In the genomic region with DNA sequence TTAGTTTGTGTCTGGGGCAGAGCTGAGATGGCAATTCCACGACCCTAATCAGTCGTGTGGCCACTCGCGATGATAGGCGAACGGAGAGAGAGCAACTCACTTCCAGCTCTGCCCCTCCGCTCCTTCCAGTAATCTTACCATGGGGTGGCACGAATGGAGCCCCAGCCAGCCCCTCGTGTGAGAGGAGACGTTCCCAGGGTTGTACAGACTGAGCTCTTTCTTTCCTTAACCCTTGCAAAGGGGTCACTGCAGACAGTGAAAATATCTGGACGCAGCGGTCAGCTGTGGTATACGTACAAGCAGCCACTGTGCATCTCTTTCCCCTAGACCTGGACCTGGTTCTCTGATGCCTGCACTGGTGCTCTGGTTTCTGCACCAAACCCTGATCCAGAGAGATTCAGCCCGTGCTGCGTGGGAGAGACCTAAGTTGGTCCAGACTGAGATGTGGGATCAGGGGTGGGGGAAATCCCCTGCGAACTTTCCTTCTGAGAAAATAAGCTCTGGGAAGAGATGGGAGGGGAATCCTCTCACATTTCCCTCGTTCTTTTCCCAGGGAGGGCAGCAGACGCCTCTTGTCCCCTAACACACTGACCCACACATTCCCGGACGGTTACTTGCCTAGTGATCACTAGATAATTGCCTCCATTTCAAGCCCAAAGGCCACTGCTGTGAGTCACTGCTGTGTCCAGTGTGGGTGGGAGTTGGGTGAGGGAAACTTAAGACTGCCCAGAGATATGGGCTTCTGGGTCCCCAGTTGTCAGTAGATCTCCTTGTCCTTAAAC, we compare ENCODE assay signal across 8 mouse cellular contexts. TPM values are rescaled to one million over a fixed set of nuclear protein-coding genes. Genes with fewer than 3 reads are reported as not detected.
DNase-seq lines count a peak whose midpoint lies in the region; ATAC-seq and TF ChIP-seq lines count a peak whose summit lies in the region.

No protein-coding gene starts in this region.

- 1% methylated on average over 20 of the region's 20 CpGs for WGBS in heart, embryonic 14.5 days
- 1% methylated on average over 20 of the region's 20 CpGs for WGBS in embryonic facial prominence, embryonic 15.5 days
- 1% methylated on average over 20 of the region's 20 CpGs for WGBS in limb, embryonic 15.5 days
- WGBS in neural tube, embryonic 13.5 days = under 1% methylated on average over 20 of the region's 20 CpGs

- H3K27ac ChIP-seq in heart, embryonic 14.5 days (replicated peaks in 1 of 2; ENCODE audit: control insufficient read depth in 1 of 2, insufficient read depth in 1 of 2, low read depth in 2 of 2, low read length in 2 of 2) = peak overlapping the region; percentile 80 to 92
- 0 out of 2 replicates have a peak overlapping the region, but pooled peaks have one; percentile 5 for H3K27ac ChIP-seq in ES-E14 (ENCODE audit: insufficient read depth, low read depth, low read length, poor library complexity, severe bottlenecking)
- peak overlapping the region; percentile 94 for H3K27ac ChIP-seq in embryonic facial prominence, embryonic 15.5 days (replicated peaks)
- H3K27ac ChIP-seq in limb, embryonic 15.5 days = peak overlapping the region; percentile 95
- peak overlapping the region; percentile 84 for H3K27ac ChIP-seq in neural tube, embryonic 13.5 days (replicated peaks)

- peak overlapping the region; percentile 80 for H3K9ac ChIP-seq in heart, embryonic 14.5 days (ENCODE audit: low read length)
- peak overlapping the region; percentile 79 for H3K9ac ChIP-seq in ES-E14 (ENCODE audit: insufficient read depth, low read depth, low read length, poor library complexity, severe bottlenecking)
- peak overlapping the region; percentile 55 for H3K9ac ChIP-seq in embryonic facial prominence, embryonic 15.5 days
- peak overlapping the region; percentile 63 for H3K9ac ChIP-seq in limb, embryonic 15.5 days
- H3K9ac ChIP-seq in neural tube, embryonic 13.5 days = peak overlapping the region; percentile 80

- peak overlapping the region; percentile 57 to 66 for H3K4me3 ChIP-seq in heart, embryonic 14.5 days (ENCODE audit: control insufficient read depth in 1 of 2, insufficient read depth in 1 of 2, low read depth in 1 of 2, low read length in 2 of 2)
- peak overlapping the region; percentile 66 to 97 for H3K4me3 ChIP-seq in ES-E14 (ENCODE audit: insufficient read depth in 1 of 2, low read depth in 1 of 2, low read length in 2 of 2, poor library complexity in 1 of 2, severe bottlenecking in 1 of 2)
- peak overlapping the region; percentile 55 for H3K4me3 ChIP-seq in embryonic facial prominence, embryonic 15.5 days (replicated peaks)
- peak overlapping the region; percentile 48 for H3K4me3 ChIP-seq in limb, embryonic 15.5 days
- peak overlapping the region; percentile 57 for H3K4me3 ChIP-seq in neural tube, embryonic 13.5 days

- H3K9me3 ChIP-seq in heart, embryonic 14.5 days (ENCODE audit: control insufficient read depth, low read length) = no peaks in the 10 kb centered on the region
- H3K9me3 ChIP-seq in ES-E14 (ENCODE audit: control insufficient read depth, insufficient read depth, low read depth, low read length) = no peaks in the 10 kb centered on the region
- H3K9me3 ChIP-seq in embryonic facial prominence, embryonic 15.5 days (replicated peaks) = no peaks in the 10 kb centered on the region
- no peaks in the 10 kb centered on the region for H3K9me3 ChIP-seq in limb, embryonic 15.5 days
- H3K9me3 ChIP-seq in neural tube, embryonic 13.5 days = no peaks in the 10 kb centered on the region

- in situ Hi-C loops in ES-E14 (cut with MboI; ENCODE audit: low sequenced_read_pairs in 2 of 2, unreplicated experiment in 2 of 2) = no loop called here

- no peaks in the 10 kb centered on the region for H3K36me3 ChIP-seq in heart, embryonic 14.5 days (ENCODE audit: control insufficient read depth, insufficient read depth, low read length)
- H3K36me3 ChIP-seq in ES-E14 (ENCODE audit: control insufficient read depth, insufficient read depth, low read length, poor library complexity, severe bottlenecking) = no peaks in the 10 kb centered on the region
- H3K36me3 ChIP-seq in embryonic facial prominence, embryonic 15.5 days = no peaks in the 10 kb centered on the region
- no peaks in the 10 kb centered on the region for H3K36me3 ChIP-seq in limb, embryonic 15.5 days
- H3K36me3 ChIP-seq in neural tube, embryonic 13.5 days = no peaks in the 10 kb centered on the region

- H3K4me1 ChIP-seq in heart, embryonic 14.5 days (ENCODE audit: control insufficient read depth in 2 of 2, insufficient read depth in 2 of 2, low read length in 2 of 2) = peaks cover 24 to 33% of the 10 kb centered on the region in 2 experiments
- H3K4me1 ChIP-seq in ES-E14 (ENCODE audit: control insufficient read depth in 2 of 2, insufficient read depth in 2 of 2, low read length in 2 of 2, poor library complexity in 1 of 2) = peaks cover 4 to 16% of the 10 kb centered on the region in 2 experiments; a peak in 3 of 4 replicates
- peaks cover 56% of the 10 kb centered on the region for H3K4me1 ChIP-seq in embryonic facial prominence, embryonic 15.5 days
- H3K4me1 ChIP-seq in limb, embryonic 15.5 days = peaks cover 63% of the 10 kb centered on the region
- H3K4me1 ChIP-seq in neural tube, embryonic 13.5 days (replicated peaks) = peaks cover 21% of the 10 kb centered on the region

- no peaks in the 10 kb centered on the region for H3K27me3 ChIP-seq in heart, embryonic 14.5 days (ENCODE audit: control insufficient read depth, insufficient read depth, low read length)
- no peaks in the 10 kb centered on the region for H3K27me3 ChIP-seq in embryonic facial prominence, embryonic 15.5 days
- no peaks in the 10 kb centered on the region for H3K27me3 ChIP-seq in limb, embryonic 15.5 days
- H3K27me3 ChIP-seq in neural tube, embryonic 13.5 days = peaks cover 23% of the 10 kb centered on the region

- H3K4me2 ChIP-seq in heart, embryonic 14.5 days (ENCODE audit: low read length) = peak overlapping the region; percentile 94
- peak overlapping the region; percentile 92 for H3K4me2 ChIP-seq in embryonic facial prominence, embryonic 15.5 days (replicated peaks)
- H3K4me2 ChIP-seq in limb, embryonic 15.5 days = peak overlapping the region; percentile 88
- peak overlapping the region; percentile 87 for H3K4me2 ChIP-seq in neural tube, embryonic 13.5 days

- DNase-seq in heart, adult 8-10 months (ENCODE audit: low spot score) = no peak
- no peak for DNase-seq in ES-E14 (ENCODE audit: low read depth, low spot score)
- no peak for DNase-seq in thymus, postnatal 14 days
- no peak for DNase-seq in retina, embryonic 14.5 days (ENCODE audit: low spot score)

- ATAC-seq in heart, embryonic 14.5 days (ENCODE audit: insufficient number of reproducible peaks, insufficient read depth, low FRiP score, low read depth) = no peak; the same call in 1 of the 2 replicates
- ATAC-seq in embryonic facial prominence, embryonic 15.5 days (ENCODE audit: insufficient number of reproducible peaks, low FRiP score, low TSS enrichment, low read depth) = 0 out of 2 replicates have a peak, but pooled peaks have one; percentile 0
- no peak for ATAC-seq in limb, embryonic 15.5 days (ENCODE audit: insufficient number of reproducible peaks, low FRiP score, low TSS enrichment, low read depth)
- peak; percentile 53 for ATAC-seq in neural tube, embryonic 13.5 days (ENCODE audit: low read depth)

TF ChIP-seq in ES-E14, 5 proteins besides CTCF, POLR2A, EP300 and RAD21:
- no peak for TF ChIP-seq MAFK (IDR thresholded peaks at IDR 0.05; ENCODE audit: insufficient read depth, low read depth, low read length)
- no peak for TF ChIP-seq ZC3H11A (IDR thresholded peaks at IDR 0.05; ENCODE audit: borderline replicate concordance, low read depth, low read length)
- TF ChIP-seq CHD2 (IDR thresholded peaks at IDR 0.05; ENCODE audit: low read depth, low read length) = no peak
- no peak for TF ChIP-seq ZNF384 (IDR thresholded peaks at IDR 0.05; ENCODE audit: low read depth, low read length)
- TF ChIP-seq HCFC1 (IDR thresholded peaks at IDR 0.05; ENCODE audit: borderline replicate concordance, insufficient read depth, low read length) = no peak

RNA-seq across cellular contexts. Expression of gene Creb3l1, which starts 15.5 kb away (rescaled TPM):
- polyA plus RNA-seq in heart, embryonic 14.5 days (2014; fragmentation: Nextera tagmentation; extraction: Ambion mirVana) = 8.8 and 10.2 TPM in 2 replicates
- 1 to 10 TPM; 2.5 to 4.0 (median 3.1) TPM for total RNA-seq in heart, adult 8-10 months (2022)
- 4.4 and 5.4 TPM in 2 replicates for total RNA-seq in ES-E14 (2012; rRNA removed)
- polyA plus RNA-seq in embryonic facial prominence, embryonic 15.5 days (2015; fragmentation: Nextera tagmentation; extraction: Ambion mirVana) = 36.8 and 44.3 TPM in 2 replicates
- polyA plus RNA-seq in limb, embryonic 15.5 days (2015; fragmentation: Nextera tagmentation; extraction: Ambion mirVana) = 30.4 and 31.9 TPM in 2 replicates
- polyA plus RNA-seq in neural tube, embryonic 13.5 days (2015; fragmentation: Nextera tagmentation; extraction: Ambion mirVana) = 3.3 and 3.7 TPM in 2 replicates

RNA-seq across cellular contexts. Expression of gene Dgkz, which starts 33.1 kb away (rescaled TPM):
- 47.8 and 48.2 TPM in 2 replicates for polyA plus RNA-seq in heart, embryonic 14.5 days (2014; fragmentation: Nextera tagmentation; extraction: Ambion mirVana)
- total RNA-seq in heart, adult 8-10 months (2022) = 10 to 100 TPM; 31.4 to 49.0 (median 42.7) TPM
- 47.0 and 59.0 TPM in 2 replicates for total RNA-seq in ES-E14 (2012; rRNA removed)
- 36.3 and 39.9 TPM in 2 replicates for polyA plus RNA-seq in embryonic facial prominence, embryonic 15.5 days (2015; fragmentation: Nextera tagmentation; extraction: Ambion mirVana)
- 30.9 and 35.9 TPM in 2 replicates for polyA plus RNA-seq in limb, embryonic 15.5 days (2015; fragmentation: Nextera tagmentation; extraction: Ambion mirVana)
- polyA plus RNA-seq in neural tube, embryonic 13.5 days (2015; fragmentation: Nextera tagmentation; extraction: Ambion mirVana) = 35.7 and 38.8 TPM in 2 replicates

Comparison
In these comparisons a context has a peak if more than half of its experiments do, and no peak if none do; other contexts are left out.
1. ATAC-seq: peak in embryonic facial prominence, embryonic 15.5 days (single experiment) and neural tube, embryonic 13.5 days (single experiment); none in heart, embryonic 14.5 days (single experiment) and limb, embryonic 15.5 days (single experiment).
2. H3K27ac ChIP-seq: peak in every context shown above with its lines; median percentile 95 in limb, embryonic 15.5 days; 94 in embryonic facial prominence, embryonic 15.5 days; 86 in heart, embryonic 14.5 days; 84 in neural tube, embryonic 13.5 days; 5 in ES-E14.
3. Peak in every context shown above with its lines, with median percentiles within 50 percentile points of each other: H3K4me2 ChIP-seq, H3K4me3 ChIP-seq and H3K9ac ChIP-seq.